Mouse (Mus musculus) brain, embryonic 14.5 days (tissue): ENCODE measurements around the gene A1cf. TPM values are rescaled to one million over a fixed set of nuclear protein-coding genes. Genes with fewer than 3 reads are reported as not detected.

Experiments
- DNase-seq: peaks from one replicate; pipeline ENCODE4 v3.0.0-alpha.2; 2011; ENCODE audit warnings: low read depth
- CTCF ChIP-seq: fragments of 200-500 bp; IDR thresholded peaks from 2 replicates; pipeline ENCODE4 v1.5.1; 2012; ENCODE audit warnings: inconsistent platforms, mild to moderate bottlenecking, moderate library complexity, borderline replicate concordance; ENCODE audit not compliant: insufficient read depth, insufficient read length; ENCODE audit errors: extremely low read depth
- POLR2A ChIP-seq: fragments of 200-500 bp; IDR thresholded peaks from 2 replicates; pipeline ENCODE4 v1.6.1; 2012; ENCODE audit warnings: mild to moderate bottlenecking, inconsistent platforms, borderline replicate concordance; ENCODE audit not compliant: poor library complexity, insufficient read depth, insufficient read length, severe bottlenecking; ENCODE audit errors: extremely low read depth
- polyA plus RNA-seq: library from polyadenylated mRNA; depleted of rRNA; stranded (reverse); fragments of >200 nt; gene quantifications from 2 replicates; pipeline ENCODE4 v1.2.3, GENCODE M21; 2012; rRNA removed

A1cf gene
- polyA plus RNA-seq: not detected in 2 replicates

DNA sequence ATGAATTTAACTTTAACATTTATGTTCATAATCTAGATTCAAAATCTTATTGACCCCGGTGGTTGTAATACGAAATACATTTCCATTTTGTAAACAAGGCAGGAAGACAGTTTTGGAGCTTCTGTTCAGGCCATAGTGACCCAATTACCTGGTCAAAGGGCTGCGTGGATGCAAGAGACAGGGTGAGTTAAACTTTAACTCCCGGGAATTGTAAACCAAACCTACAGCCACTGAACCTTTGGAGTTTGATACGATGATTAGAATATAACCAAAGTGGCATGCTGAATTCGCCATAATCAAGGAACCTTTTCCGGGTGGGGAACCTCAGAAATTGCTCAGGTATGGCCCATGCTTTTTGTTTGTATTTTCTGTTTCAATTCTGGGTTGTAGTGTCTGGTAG is at the start of gene A1cf:
Gene A1cf, plus strand, starts transcription at position 244 of the 400 bp plus-strand sequence.
- DNase-seq: no peak
- TF ChIP-seq POLR2A: no peak

GRCm38 (mm10) chr19:31834250-31834649 is 34.3 kb upstream of the A1cf start:
- no peak for TF ChIP-seq POLR2A
- TF ChIP-seq CTCF: no peak
- DNase-seq: no peak

DNA sequence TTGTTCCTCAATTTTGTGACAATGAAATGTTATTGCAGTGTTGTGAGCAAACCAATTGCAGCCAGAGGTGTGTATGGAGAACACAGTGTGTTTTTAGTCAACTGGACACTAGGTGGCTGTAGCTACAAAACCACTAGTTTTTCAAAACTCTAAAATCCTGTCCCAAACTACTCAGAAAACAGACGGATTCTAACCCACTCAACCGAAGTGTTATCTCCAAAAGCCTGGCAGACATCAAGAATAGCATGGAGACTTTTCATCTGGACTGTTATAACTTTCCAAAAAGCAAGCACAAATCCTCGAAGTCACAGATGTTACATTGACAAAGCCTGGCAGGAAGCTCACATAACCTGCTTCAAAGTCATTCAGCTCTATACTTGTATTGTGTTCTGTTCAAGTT is 6.7 kb upstream of the A1cf start:
- DNase-seq: peak; percentile 5
- TF ChIP-seq POLR2A: no peak
- no peak for TF ChIP-seq CTCF

DNA sequence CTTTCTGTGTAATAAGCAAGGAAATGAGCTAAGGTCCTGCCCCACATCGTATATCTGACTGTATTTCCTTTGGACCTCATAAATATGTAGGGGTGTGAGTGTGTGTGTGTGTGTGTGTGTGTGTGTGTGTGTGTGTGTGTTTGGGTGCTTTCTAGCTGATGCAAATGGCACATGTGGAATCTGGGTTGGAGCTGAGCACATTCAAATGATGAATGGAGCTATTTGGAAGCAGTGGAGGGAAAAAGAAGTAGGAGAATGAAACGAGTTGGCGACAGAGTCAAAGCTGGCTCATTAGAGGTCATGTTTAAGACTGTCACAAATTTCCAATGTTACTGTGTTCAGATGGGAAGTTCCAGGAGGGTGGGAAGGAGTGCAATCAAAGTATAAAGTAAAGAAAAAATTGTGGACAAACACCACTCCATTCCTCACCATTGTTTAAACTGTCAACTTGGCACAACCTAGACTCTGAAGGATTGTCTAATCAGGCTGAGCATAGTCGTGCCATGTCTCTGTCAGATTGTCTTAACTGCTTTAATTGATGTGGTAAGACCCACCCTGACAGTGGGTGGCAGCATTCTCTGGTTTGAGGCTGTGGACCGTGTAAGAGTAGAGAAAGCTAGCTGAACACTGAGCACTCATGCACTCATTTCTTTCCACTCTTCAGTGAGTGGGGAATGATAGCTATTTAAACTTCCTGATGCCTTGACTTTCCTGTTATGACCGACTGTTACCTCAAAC is 5.9 kb upstream of the A1cf start:
- TF ChIP-seq POLR2A (no peak), CTCF (no peak)

DNA sequence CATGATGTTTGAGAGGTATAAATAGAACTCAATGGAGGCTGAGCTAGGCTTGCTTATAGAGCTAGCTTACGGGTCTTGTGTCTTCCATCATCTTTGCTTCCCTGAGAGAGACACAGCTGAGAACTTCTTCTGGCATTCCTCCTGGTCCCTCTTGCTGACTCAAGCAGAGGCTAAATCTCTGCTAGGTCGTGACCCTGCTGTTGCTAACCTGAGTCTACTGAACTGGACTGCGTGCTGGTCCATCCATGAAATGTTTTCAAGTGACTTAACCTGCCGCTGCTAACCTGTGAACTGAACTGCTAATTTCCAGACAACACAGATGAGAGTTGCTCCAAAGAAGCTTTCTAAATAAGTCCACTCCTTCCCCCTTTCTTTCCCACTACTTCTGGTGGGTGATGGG is 3.1 kb upstream of the A1cf start:
- no peak for DNase-seq
- no peak for TF ChIP-seq POLR2A
- TF ChIP-seq CTCF: no peak

More for the DNA sequence above, 5.9 kb upstream of the A1cf start:
- peak; percentile 83 for DNase-seq

GRCm38 (mm10) chr19:31868076-31868475 is 488 bp upstream of the A1cf start:
- DNase-seq: no peak
- TF ChIP-seq POLR2A (no peak), CTCF (no peak)

- no peak for DNase-seq
- TF ChIP-seq POLR2A: no peak
- no peak for TF ChIP-seq CTCF
These were observed 407 bp downstream of the A1cf start for GRCm38 (mm10) chr19:31868971-31869370.

DNA sequence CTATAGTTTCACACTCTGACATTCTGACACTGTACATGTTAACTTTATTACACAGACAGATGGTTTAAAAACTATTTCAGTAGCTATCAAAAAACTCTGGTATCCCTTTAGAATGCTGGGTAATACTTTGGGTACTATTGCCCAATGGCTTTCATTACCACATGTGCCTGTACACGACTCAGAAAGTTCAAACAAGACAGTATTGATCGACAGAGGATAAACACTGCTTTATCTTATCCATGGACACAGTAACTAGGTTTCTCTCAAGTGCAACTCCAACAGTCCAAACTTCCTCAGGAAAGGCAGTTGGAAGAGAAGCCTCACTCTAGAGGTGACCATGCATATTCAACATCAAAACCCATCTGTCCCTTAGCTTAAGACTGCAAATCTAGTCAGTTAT is 2.8 kb downstream of the A1cf start:
- TF ChIP-seq POLR2A: no peak
- no peak for DNase-seq

- no peak for TF ChIP-seq POLR2A
- no peak for TF ChIP-seq CTCF
- DNase-seq: no peak
These were observed 9.4 kb downstream of the A1cf start for GRCm38 (mm10) chr19:31877968-31878367.

- DNase-seq: no peak
- TF ChIP-seq CTCF (no peak), POLR2A (no peak)
These were observed 16.0 kb downstream of the A1cf start for GRCm38 (mm10) chr19:31884594-31884993.

DNA sequence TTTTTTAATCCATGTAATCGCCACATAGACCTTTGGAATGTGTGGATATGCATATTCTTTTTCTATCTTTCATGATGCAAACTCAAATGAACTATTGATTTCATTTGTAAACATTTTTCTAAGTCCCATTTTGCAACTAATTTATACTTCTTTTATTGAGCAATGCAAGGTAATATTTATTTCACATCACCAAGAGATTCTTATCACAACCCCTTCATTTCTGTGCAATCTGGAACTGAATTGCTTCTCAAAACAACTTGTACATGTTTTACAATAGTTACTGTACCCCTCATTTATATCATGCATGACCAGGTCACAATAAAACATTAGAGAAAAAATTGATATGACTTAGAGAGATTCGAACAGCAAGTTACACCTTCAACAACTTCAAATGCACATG is 18.7 kb downstream of the A1cf start:
- TF ChIP-seq CTCF (no peak), POLR2A (no peak)
- no peak for DNase-seq

DNA sequence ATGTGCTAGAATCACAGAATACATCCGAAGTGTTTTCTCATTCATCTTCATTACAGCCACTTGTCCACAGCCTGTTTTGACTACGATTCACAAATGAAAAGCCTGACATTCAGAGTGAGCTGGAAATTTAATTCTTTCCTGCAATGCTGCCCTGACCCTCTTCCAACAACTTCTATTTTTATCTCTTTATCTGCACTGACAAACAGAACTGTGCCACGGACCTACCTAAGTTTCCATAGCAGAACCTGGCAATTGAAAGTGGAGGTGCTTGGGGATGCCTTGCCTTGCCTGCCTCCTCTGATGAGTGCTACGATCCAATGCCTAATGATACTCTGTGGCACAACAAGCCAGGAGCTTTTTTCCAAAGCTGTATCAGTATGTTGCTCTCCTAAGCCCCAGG is 21.4 kb downstream of the A1cf start:
- no peak for TF ChIP-seq POLR2A
- TF ChIP-seq CTCF: no peak
- no peak for DNase-seq

GRCm38 (mm10) chr19:31891001-31891893 is 22.7 kb downstream of the A1cf start:
- TF ChIP-seq POLR2A (no peak), CTCF (no peak)
- DNase-seq: no peak

GRCm38 (mm10) chr19:31895971-31896370 is 27.4 kb downstream of the A1cf start:
- DNase-seq: no peak
- TF ChIP-seq CTCF (no peak), POLR2A (no peak)
